Mouse (Mus musculus): ENCODE measurements around the gene Stim1. TPM values are rescaled to one million over a fixed set of nuclear protein-coding genes. Genes with fewer than 3 reads are reported as not detected.

Gene Stim1
- polyA plus RNA-seq, 1 experiment = not detected

GRCm38 (mm10) chr7:102353420-102353819 is 85.8 kb downstream of the Stim1 start:
- H3K4me1 ChIP-seq (ENCODE audit: control insufficient read depth, insufficient read depth, low read length) = no peaks in the 10 kb centered on the region
- H3K4me3 ChIP-seq (ENCODE audit: insufficient read depth, low read depth, low read length) = no peak overlapping the region
- 62% methylated on average over 1 of the region's 1 CpGs for WGBS
- TF ChIP-seq POLR2A (IDR thresholded peaks at IDR 0.05; ENCODE audit: insufficient read depth, low read depth, low read length) = no peak
- no peak for TF ChIP-seq CTCF (IDR thresholded peaks at IDR 0.05; ENCODE audit: insufficient read depth, low read depth, low read length)
- no peak overlapping the region for H3K27ac ChIP-seq (ENCODE audit: insufficient read depth, low read depth, low read length)

DNA sequence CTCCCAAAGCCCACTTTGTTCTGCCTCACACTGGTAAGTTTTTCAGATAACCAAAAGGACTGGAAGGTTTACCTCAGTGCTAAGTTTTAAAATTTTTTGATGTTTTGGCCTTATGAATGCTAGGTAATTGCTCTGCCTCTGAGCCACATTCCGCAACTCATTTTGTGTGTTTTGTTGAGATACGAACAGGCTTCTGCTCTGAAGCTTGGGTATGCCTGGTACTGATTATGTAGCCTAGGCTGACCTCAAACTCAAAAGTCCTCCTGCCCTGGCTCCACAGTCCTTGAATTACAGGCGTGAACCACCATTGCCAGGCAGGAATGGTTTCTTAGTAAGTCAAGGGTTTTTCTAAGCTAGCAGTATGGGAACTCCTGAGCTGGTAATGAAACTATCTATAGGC is 90.5 kb downstream of the Stim1 start:
- Histone ChIP-seq H3K4me3 (ENCODE audit: insufficient read depth, low read depth, low read length) (no peak overlapping the region), H3K27ac (ENCODE audit: insufficient read depth, low read depth, low read length) (no peak overlapping the region), H3K4me1 (ENCODE audit: control insufficient read depth, insufficient read depth, low read length) (no peaks in the 10 kb centered on the region)
- TF ChIP-seq POLR2A (IDR thresholded peaks at IDR 0.05; ENCODE audit: insufficient read depth, low read depth, low read length) (no peak), CTCF (IDR thresholded peaks at IDR 0.05; ENCODE audit: insufficient read depth, low read depth, low read length) (no peak)
- 94% methylated on average over 3 of the region's 3 CpGs for WGBS

- no peaks in the 10 kb centered on the region for H3K4me1 ChIP-seq (ENCODE audit: control insufficient read depth, insufficient read depth, low read length)
- TF ChIP-seq CTCF (IDR thresholded peaks at IDR 0.05; ENCODE audit: insufficient read depth, low read depth, low read length) = no peak
- TF ChIP-seq POLR2A (IDR thresholded peaks at IDR 0.05; ENCODE audit: insufficient read depth, low read depth, low read length) = no peak
- H3K27ac ChIP-seq (ENCODE audit: insufficient read depth, low read depth, low read length) = no peak overlapping the region
- WGBS = 36% methylated on average over 2 of the region's 2 CpGs
- no peak overlapping the region for H3K4me3 ChIP-seq (ENCODE audit: insufficient read depth, low read depth, low read length)
These were observed 93.7 kb downstream of the Stim1 start for GRCm38 (mm10) chr7:102361297-102361696.

GRCm38 (mm10) chr7:102363853-102364252 is 96.2 kb downstream of the Stim1 start:
- H3K4me3 ChIP-seq (ENCODE audit: insufficient read depth, low read depth, low read length) = no peak overlapping the region
- H3K4me1 ChIP-seq (ENCODE audit: control insufficient read depth, insufficient read depth, low read length) = no peaks in the 10 kb centered on the region
- no peak overlapping the region for H3K27ac ChIP-seq (ENCODE audit: insufficient read depth, low read depth, low read length)
- TF ChIP-seq POLR2A (IDR thresholded peaks at IDR 0.05; ENCODE audit: insufficient read depth, low read depth, low read length) = no peak
- WGBS = 92% methylated on average over 1 of the region's 1 CpGs

GRCm38 (mm10) chr7:102369661-102370060 is 102.1 kb downstream of the Stim1 start:
- Histone ChIP-seq H3K4me3 (ENCODE audit: insufficient read depth, low read depth, low read length) (no peak overlapping the region), H3K27ac (ENCODE audit: insufficient read depth, low read depth, low read length) (no peak overlapping the region), H3K4me1 (ENCODE audit: control insufficient read depth, insufficient read depth, low read length) (peaks cover 3% of the 10 kb centered on the region; the same call in 1 of the 2 replicates)
- 55% methylated on average over 4 of the region's 4 CpGs for WGBS
- TF ChIP-seq POLR2A (IDR thresholded peaks at IDR 0.05; ENCODE audit: insufficient read depth, low read depth, low read length) = no peak
- no peak for TF ChIP-seq CTCF (IDR thresholded peaks at IDR 0.05; ENCODE audit: insufficient read depth, low read depth, low read length)

- H3K27ac ChIP-seq (ENCODE audit: insufficient read depth, low read depth, low read length) = no peak overlapping the region
- H3K4me3 ChIP-seq (ENCODE audit: insufficient read depth, low read depth, low read length) = no peak overlapping the region
- TF ChIP-seq POLR2A (IDR thresholded peaks at IDR 0.05; ENCODE audit: insufficient read depth, low read depth, low read length) (no peak), CTCF (IDR thresholded peaks at IDR 0.05; ENCODE audit: insufficient read depth, low read depth, low read length) (no peak)
- WGBS = 87% methylated on average over 5 of the region's 5 CpGs
- peaks cover 3% of the 10 kb centered on the region; the same call in 1 of the 2 replicates for H3K4me1 ChIP-seq (ENCODE audit: control insufficient read depth, insufficient read depth, low read length)
These were observed 102.9 kb downstream of the Stim1 start for GRCm38 (mm10) chr7:102370526-102370925.

GRCm38 (mm10) chr7:102373382-102374072 is 105.9 kb downstream of the Stim1 start:
- Histone ChIP-seq H3K4me3 (ENCODE audit: insufficient read depth, low read depth, low read length) (no peak overlapping the region), H3K4me1 (ENCODE audit: control insufficient read depth, insufficient read depth, low read length) (peaks cover 3% of the 10 kb centered on the region; the same call in 1 of the 2 replicates), H3K27ac (ENCODE audit: insufficient read depth, low read depth, low read length) (no peak overlapping the region)
- 88% methylated on average over 3 of the region's 3 CpGs for WGBS
- TF ChIP-seq POLR2A (IDR thresholded peaks at IDR 0.05; ENCODE audit: insufficient read depth, low read depth, low read length) = no peak
- no peak for TF ChIP-seq CTCF (IDR thresholded peaks at IDR 0.05; ENCODE audit: insufficient read depth, low read depth, low read length)

DNA sequence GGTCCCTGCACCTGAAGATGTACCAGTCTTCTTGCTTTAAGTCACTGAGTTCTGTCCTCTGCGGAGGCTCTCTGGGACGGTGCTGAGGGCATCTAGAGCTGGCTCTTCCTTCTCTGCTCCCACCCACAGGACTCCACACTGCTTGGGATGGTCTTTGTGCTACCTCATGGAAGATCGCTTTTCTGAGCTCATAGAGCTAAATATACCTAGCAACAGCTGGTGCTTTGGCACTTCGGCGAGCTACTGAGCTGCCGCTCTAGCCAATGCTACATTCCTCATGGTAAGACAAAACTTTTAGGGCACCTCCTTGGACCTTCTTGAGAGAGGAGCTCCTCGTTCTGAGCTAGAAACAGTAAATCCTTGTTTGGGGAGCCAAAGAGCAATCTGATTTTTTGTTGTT is 115.6 kb downstream of the Stim1 start:
- WGBS = 64% methylated on average over 7 of the region's 7 CpGs

GRCm38 (mm10) chr7:102385973-102386372 is 118.4 kb downstream of the Stim1 start:
- 96% methylated on average over 3 of the region's 3 CpGs for WGBS
- peaks cover 4% of the 10 kb centered on the region for H3K4me1 ChIP-seq (ENCODE audit: control insufficient read depth, insufficient read depth, low read length)
- H3K4me3 ChIP-seq (ENCODE audit: insufficient read depth, low read depth, low read length) = no peak overlapping the region
- H3K27ac ChIP-seq (ENCODE audit: insufficient read depth, low read depth, low read length) = no peak overlapping the region
- TF ChIP-seq POLR2A (IDR thresholded peaks at IDR 0.05; ENCODE audit: insufficient read depth, low read depth, low read length) = no peak
- TF ChIP-seq CTCF (IDR thresholded peaks at IDR 0.05; ENCODE audit: insufficient read depth, low read depth, low read length) = no peak

More for the DNA sequence above, 115.6 kb downstream of the Stim1 start:
- Histone ChIP-seq H3K27ac (ENCODE audit: insufficient read depth, low read depth, low read length) (no peak overlapping the region), H3K4me3 (ENCODE audit: insufficient read depth, low read depth, low read length) (no peak overlapping the region), H3K4me1 (ENCODE audit: control insufficient read depth, insufficient read depth, low read length) (peaks cover 4% of the 10 kb centered on the region)
- TF ChIP-seq POLR2A (IDR thresholded peaks at IDR 0.05; ENCODE audit: insufficient read depth, low read depth, low read length) = no peak
- no peak for TF ChIP-seq CTCF (IDR thresholded peaks at IDR 0.05; ENCODE audit: insufficient read depth, low read depth, low read length)

Measured in olfactory bulb, adult 2 months (tissue).